In the genomic region with DNA sequence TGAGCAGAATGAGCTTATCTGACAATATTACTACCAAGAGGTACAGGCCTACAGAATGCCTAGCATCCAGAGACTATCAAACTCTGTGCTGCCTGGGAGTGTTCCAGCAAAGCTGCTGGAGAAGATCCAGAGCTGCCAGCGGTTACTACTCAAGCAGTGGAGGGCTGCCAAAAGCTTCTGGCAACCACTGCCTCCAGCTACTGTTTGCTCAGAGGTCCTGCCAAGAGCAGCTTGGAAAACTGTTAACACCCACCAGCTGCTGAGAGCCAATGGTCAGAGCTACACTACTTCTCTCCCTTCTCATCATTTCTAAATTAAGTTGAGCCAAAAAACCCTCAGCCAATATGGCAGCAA, we compare ENCODE assay signal across 8 mouse cellular contexts.
A peak's percentile ranks its signal among the peaks of the same experiment; 100 is the strongest.
DNase-seq lines count a peak whose midpoint lies in the region.

No protein-coding gene starts in this region.

- DNase-seq in 3134 (ENCODE audit: extremely low read depth, insufficient read length, low spot score): peak; percentile 71
- peak; percentile 92 for DNase-seq in adrenal gland, adult 2 months
- DNase-seq in frontal cortex, adult 2 months (ENCODE audit: extremely low spot score in 1 of 2, low spot score in 1 of 2): peak; percentile 88 to 96
- peak; percentile 98 for DNase-seq in heart, postnatal 4 days
- peak; percentile 84 to 93 for DNase-seq in layer of hippocampus, postnatal 14 days (ENCODE audit: low spot score in 2 of 2)
- DNase-seq in lung, postnatal 36 days: peak; percentile 95
- peak; percentile 90 for DNase-seq in testis, postnatal 10 days (ENCODE audit: low spot score)
- no peak for DNase-seq in c-Kit-positive CD71-positive TER-119-positive erythroid progenitor cells, embryonic 14.5 days (ENCODE audit: low spot score)
